Mouse (Mus musculus): ENCODE results near the gene Tnnt3.

Tnnt3 gene

GRCm38 (mm10) chr7:142545967-142546366, 47.3 kb downstream of the Tnnt3 start:
- no peak for DNase-seq

GRCm38 (mm10) chr7:142547874-142548273, 49.2 kb downstream of the Tnnt3 start:
- DNase-seq: peak; percentile 18

GRCm38 (mm10) chr7:142548706-142549105, 50.1 kb downstream of the Tnnt3 start:
- DNase-seq: peak; percentile 33

GRCm38 (mm10) chr7:142549941-142550763, 51.5 kb downstream of the Tnnt3 start:
- peak; percentile 92 for DNase-seq

- DNase-seq: no peak
Measured at GRCm38 (mm10) chr7:142550935-142551373, 52.3 kb downstream of the Tnnt3 start.

- DNase-seq: no peak
Measured at GRCm38 (mm10) chr7:142551691-142552090, 53.1 kb downstream of the Tnnt3 start.

- no peak for DNase-seq
Measured at GRCm38 (mm10) chr7:142552591-142553416, 54.2 kb downstream of the Tnnt3 start.

GRCm38 (mm10) chr7:142553417-142554335, 55.0 kb downstream of the Tnnt3 start:
- DNase-seq: no peak

GRCm38 (mm10) chr7:142554625-142555024, 56.0 kb downstream of the Tnnt3 start:
- no peak for DNase-seq

GRCm38 (mm10) chr7:142555366-142556088, 56.9 kb downstream of the Tnnt3 start:
- DNase-seq: no peak

GRCm38 (mm10) chr7:142556089-142556476, 57.4 kb downstream of the Tnnt3 start:
- no peak for DNase-seq

- DNase-seq: no peak
Measured at GRCm38 (mm10) chr7:142557696-142558095, 59.1 kb downstream of the Tnnt3 start.

GRCm38 (mm10) chr7:142558511-142559146, 60.0 kb downstream of the Tnnt3 start:
- no peak for DNase-seq

GRCm38 (mm10) chr7:142559651-142560175, 61.1 kb downstream of the Tnnt3 start:
- no peak for DNase-seq

GRCm38 (mm10) chr7:142560942-142561855, 62.6 kb downstream of the Tnnt3 start:
- peak; percentile 51 for DNase-seq

GRCm38 (mm10) chr7:142561856-142562404, 63.3 kb downstream of the Tnnt3 start:
- peak; percentile 97 for DNase-seq

GRCm38 (mm10) chr7:142563168-142563567, 64.5 kb downstream of the Tnnt3 start:
- DNase-seq: peak; percentile 80

GRCm38 (mm10) chr7:142564955-142565643, 66.5 kb downstream of the Tnnt3 start:
- DNase-seq: peak; percentile 65
